Mouse (Mus musculus) CH12.LX (cell line): ENCODE results near the gene Podxl. TPM values are rescaled to one million over a fixed set of nuclear protein-coding genes. Genes with fewer than 3 reads are reported as not detected.

Experiments used
- DNase-seq: peaks from one replicate; pipeline ENCODE4 v3.0.0-alpha.2; 2013; ENCODE audit errors: extremely low read depth
- H3K27ac ChIP-seq: 2 replicates; pipeline ENCODE4 v1.5.1; 2012; ENCODE audit warnings: low read depth, mild to moderate bottlenecking, control low read depth, moderate library complexity; ENCODE audit not compliant: insufficient read depth
- H3K27me3 ChIP-seq: replicated peaks from 2 replicates; pipeline ENCODE3; 2012; ENCODE audit warnings: inconsistent platforms
- H3K36me3 ChIP-seq, 2 experiments: replicated peaks in 1 of 2; 2 replicates each; pipeline versions ENCODE3 to v1.6.1; 2012; ENCODE audit warnings: inconsistent platforms in 1 of 2, low read length in 1 of 2, mild to moderate bottlenecking in 1 of 2, mixed read lengths in 1 of 2, moderate library complexity in 1 of 2; ENCODE audit not compliant: control insufficient read depth in 1 of 2, insufficient read depth in 1 of 2
- H3K4me1 ChIP-seq, 2 experiments: 2 replicates each; pipeline ENCODE4 v1.6.1; 2012; ENCODE audit warnings: inconsistent platforms in 1 of 2, moderate library complexity in 1 of 2; ENCODE audit not compliant: insufficient read depth in 2 of 2, control insufficient read depth in 1 of 2
- H3K4me2 ChIP-seq: 2 replicates; pipeline ENCODE4 v1.6.1; 2012; ENCODE audit warnings: low read depth, mild to moderate bottlenecking, control low read depth; ENCODE audit not compliant: poor library complexity, insufficient read depth, severe bottlenecking
- H3K4me3 ChIP-seq, 3 experiments: fragments of 150-350 bp in 1 of 3; sonication (generic) in 1 of 3; replicated peaks in 1 of 3; 2 replicates each; pipeline versions ENCODE3 to v1.5.1; 2011 to 2012; ENCODE audit warnings: low read depth in 2 of 3, low read length in 2 of 3, mild to moderate bottlenecking in 2 of 3, moderate library complexity in 2 of 3, control low read depth in 1 of 3, improper control_type of control experiment in 1 of 3, inconsistent platforms in 1 of 3, mixed read lengths in 1 of 3; ENCODE audit not compliant: poor library complexity in 1 of 3
- H3K79me2 ChIP-seq: replicated peaks from 2 replicates; pipeline ENCODE4 v1.6.1; 2012; ENCODE audit warnings: mild to moderate bottlenecking, moderate library complexity; ENCODE audit not compliant: control insufficient read depth, poor library complexity, insufficient read depth, severe bottlenecking; ENCODE audit errors: extremely low read depth
- H3K9ac ChIP-seq: 2 replicates; pipeline ENCODE4 v1.6.1; 2012; ENCODE audit warnings: low read depth, mild to moderate bottlenecking, control low read depth, moderate library complexity; ENCODE audit not compliant: insufficient read depth
- H3K9me3 ChIP-seq: replicated peaks from 2 replicates; pipeline ENCODE3; 2012; ENCODE audit warnings: low read length, inconsistent platforms, mixed read lengths
- CHD1 ChIP-seq: IDR thresholded peaks from 2 replicates; pipeline ENCODE4 v1.6.1; 2012; ENCODE audit warnings: low read depth, low read length, improper control_type of control experiment, inconsistent platforms
- CTCF ChIP-seq, 2 experiments: IDR thresholded peaks in 1 of 2; conservative IDR thresholded peaks in 1 of 2; 2 replicates each; pipeline ENCODE4 v1.5.1; 2011 to 2012; ENCODE audit warnings: low read depth in 2 of 2, low read length in 2 of 2, improper control_type of control experiment in 1 of 2, inconsistent platforms in 1 of 2, mild to moderate bottlenecking in 1 of 2, moderate library complexity in 1 of 2
- ELF1 ChIP-seq: IDR thresholded peaks from 2 replicates; pipeline ENCODE4 v1.6.1; 2014; ENCODE audit warnings: low read depth, mild to moderate bottlenecking, inconsistent platforms, low read length, improper control_type of control experiment
- ETS1 ChIP-seq: conservative IDR thresholded peaks from 2 replicates; pipeline ENCODE4 v1.6.1; 2012; ENCODE audit warnings: low read depth, mild to moderate bottlenecking, inconsistent platforms, low read length, improper control_type of control experiment, moderate library complexity
- GABPA ChIP-seq: IDR thresholded peaks from 2 replicates; pipeline ENCODE4 v1.6.1; 2012; ENCODE audit warnings: low read depth, low read length, improper control_type of control experiment, inconsistent platforms; ENCODE audit not compliant: insufficient replicate concordance
- HCFC1 ChIP-seq: IDR thresholded peaks from 2 replicates; pipeline ENCODE4 v1.6.1; 2012; ENCODE audit warnings: low read depth, mild to moderate bottlenecking, inconsistent platforms, low read length, improper control_type of control experiment
- IRF4 ChIP-seq: IDR thresholded peaks from 2 replicates; pipeline ENCODE4 v1.6.1; 2014; ENCODE audit warnings: low read depth, mild to moderate bottlenecking, inconsistent platforms, low read length, improper control_type of control experiment
- JUND ChIP-seq: conservative IDR thresholded peaks from 2 replicates; pipeline ENCODE4 v1.6.1; 2011; ENCODE audit warnings: low read depth, low read length, improper control_type of control experiment
- MAX ChIP-seq: IDR thresholded peaks from 2 replicates; pipeline ENCODE4 v1.6.1; 2011; ENCODE audit warnings: low read length, improper control_type of control experiment
- MAZ ChIP-seq: IDR thresholded peaks from 2 replicates; pipeline ENCODE4 v1.6.1; 2012; ENCODE audit warnings: low read depth, mild to moderate bottlenecking, inconsistent platforms, low read length, improper control_type of control experiment, moderate library complexity
- NRF1 ChIP-seq: IDR thresholded peaks from 2 replicates; pipeline ENCODE4 v1.6.1; 2014; ENCODE audit warnings: low read depth, mild to moderate bottlenecking, inconsistent platforms, low read length, improper control_type of control experiment, moderate library complexity
- PAX5 ChIP-seq: IDR thresholded peaks from 2 replicates; pipeline ENCODE4 v1.6.1; 2012; ENCODE audit warnings: low read length, inconsistent platforms, mixed read lengths
- POLR2AphosphoS2 ChIP-seq: IDR thresholded peaks from 2 replicates; pipeline ENCODE4 v1.6.1; 2011; ENCODE audit warnings: low read depth, low read length, improper control_type of control experiment
- RAD21 ChIP-seq: IDR thresholded peaks from 2 replicates; pipeline ENCODE4 v1.6.1; 2011; ENCODE audit warnings: low read depth, mild to moderate bottlenecking, low read length, improper control_type of control experiment, moderate library complexity
- RCOR1 ChIP-seq: conservative IDR thresholded peaks from 2 replicates; pipeline ENCODE4 v1.6.1; 2012; ENCODE audit warnings: low read depth, mild to moderate bottlenecking, inconsistent platforms, low read length, improper control_type of control experiment
- SIN3A ChIP-seq: IDR thresholded peaks from 2 replicates; pipeline ENCODE4 v1.6.1; 2012; ENCODE audit warnings: low read length, improper control_type of control experiment, inconsistent platforms
- TBP ChIP-seq: conservative IDR thresholded peaks from 2 replicates; pipeline ENCODE4 v1.6.1; 2011; ENCODE audit warnings: low read depth, low read length, improper control_type of control experiment
- USF1 ChIP-seq: IDR thresholded peaks from 2 replicates; pipeline ENCODE4 v1.6.1; 2014; ENCODE audit warnings: low read depth, mild to moderate bottlenecking, inconsistent platforms, low read length, improper control_type of control experiment
- USF2 ChIP-seq: conservative IDR thresholded peaks from 2 replicates; pipeline ENCODE4 v1.6.1; 2011; ENCODE audit warnings: low read depth, low read length, improper control_type of control experiment
- ZKSCAN1 ChIP-seq: IDR thresholded peaks from 2 replicates; pipeline ENCODE4 v1.6.1; 2012; ENCODE audit warnings: low read depth, inconsistent platforms, low read length, improper control_type of control experiment, borderline replicate concordance
- ZMIZ1 ChIP-seq: IDR thresholded peaks from 2 replicates; pipeline ENCODE4 v1.6.1; 2012; ENCODE audit warnings: low read depth, mild to moderate bottlenecking, inconsistent platforms, low read length, improper control_type of control experiment
- ZNF384 ChIP-seq: IDR thresholded peaks from 2 replicates; pipeline ENCODE4 v1.6.1; 2012; ENCODE audit warnings: low read depth, low read length, improper control_type of control experiment, inconsistent platforms
- dilution Hi-C: fragments of 300-500 bp; cut with MboI; formaldehyde crosslinking; loops from 2 replicates; pipeline ENCODE4 v1.14.3; 2020; ENCODE audit warnings: low sequenced_read_pairs; ENCODE audit not compliant: extremely low pct_unique_long_range_greater_than_20kb, extremely low pct_ligation_motif_present
- in situ Hi-C: fragments of 300-500 bp; cut with MboI; formaldehyde crosslinking; loops from 3 replicates; pipeline ENCODE4 v1.14.3; 2019; ENCODE audit warnings: low sequenced_read_pairs, low pct_ligation_motif_present, low pct_unique_long_range_greater_than_20kb, mixed read lengths
- polyA plus RNA-seq: library from polyadenylated mRNA; unstranded; fragments of >175 nt; gene quantifications from 2 replicates; pipeline ENCODE4 v1.2.1, GENCODE M21; 2012; ENCODE audit warnings: low read depth; ENCODE audit not compliant: insufficient read length
- total RNA-seq, 2 experiments: library from RNA; depleted of rRNA; stranded (reverse); fragments of 300-350 nt in 1 of 2; fragments of >200 nt in 1 of 2; gene quantifications; 2 replicates each; pipeline ENCODE4 v1.2.3; 2012 to 2014

Gene Podxl
- total and polyA plus RNA-seq, 3 experiments: not detected

DNA sequence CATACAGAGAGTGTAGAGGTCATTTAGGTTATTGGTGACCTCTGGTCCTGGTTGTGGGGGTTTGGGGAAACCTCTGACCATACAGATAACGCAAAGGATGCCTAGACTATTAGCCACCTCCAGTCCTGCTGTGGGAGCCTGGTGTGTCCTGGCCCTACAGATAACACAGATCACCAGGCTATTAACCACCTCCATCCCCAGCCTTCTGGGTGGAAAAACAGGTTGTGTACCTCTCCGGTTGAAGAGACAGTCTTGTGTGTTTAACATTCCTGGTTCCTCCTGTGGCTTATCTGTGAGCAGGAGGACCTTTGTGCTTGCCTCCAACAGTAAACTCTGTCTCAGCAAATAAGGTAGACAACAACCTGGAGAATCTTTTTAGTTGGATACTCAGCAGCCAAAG lies 27.0 kb upstream of the Podxl start:
- no peaks in the 10 kb centered on the region for H3K4me1 ChIP-seq
- no peaks in the 10 kb centered on the region for H3K79me2 ChIP-seq
- H3K27ac ChIP-seq: no peak overlapping the region
- no peak overlapping the region for H3K4me2 ChIP-seq
- in situ Hi-C loops: no loop called here
- no peak for DNase-seq
- H3K27me3 ChIP-seq: peaks cover 67% of the 10 kb centered on the region
- TF ChIP-seq SIN3A (no peak), GABPA (no peak), ELF1 (no peak), MAZ (no peak), MAX (no peak), PAX5 (no peak)
- H3K36me3 ChIP-seq: no peaks in the 10 kb centered on the region
- dilution Hi-C loops: no loop called here
- no peaks in the 10 kb centered on the region for H3K9me3 ChIP-seq
- H3K9ac ChIP-seq: no peak overlapping the region
- H3K4me3 ChIP-seq: no peak overlapping the region

DNA sequence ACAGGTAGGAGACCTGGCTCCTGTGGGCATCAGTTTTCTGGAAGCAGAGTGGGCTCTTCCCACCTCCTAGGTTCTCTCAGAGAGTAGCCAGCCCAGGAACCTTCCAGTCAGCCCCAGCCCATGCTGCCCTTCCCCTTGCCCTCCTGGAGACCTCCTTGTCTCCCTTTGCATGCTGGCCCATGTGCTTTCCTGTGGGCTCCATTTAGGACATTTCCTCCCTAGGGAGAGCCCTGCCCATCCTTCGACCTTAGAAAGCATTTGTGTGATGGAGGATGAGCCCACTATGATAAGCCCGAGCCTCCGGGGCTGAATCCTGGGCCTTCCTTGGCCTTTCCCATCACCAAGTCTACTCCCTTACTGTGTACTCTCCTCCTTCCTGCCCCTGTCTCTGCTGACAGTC lies 25.5 kb upstream of the Podxl start:
- H3K4me2 ChIP-seq: no peak overlapping the region
- peaks cover 74% of the 10 kb centered on the region for H3K27me3 ChIP-seq
- H3K4me1 ChIP-seq: no peaks in the 10 kb centered on the region
- no peaks in the 10 kb centered on the region for H3K9me3 ChIP-seq
- H3K4me3 ChIP-seq: no peak overlapping the region
- no peaks in the 10 kb centered on the region for H3K79me2 ChIP-seq
- DNase-seq: no peak
- no peaks in the 10 kb centered on the region for H3K36me3 ChIP-seq
- no peak overlapping the region for H3K9ac ChIP-seq
- dilution Hi-C loops: no loop called here
- no peak for TF ChIP-seq CTCF (conservative IDR thresholded peaks at IDR 0.05 in 1 of 2, IDR thresholded peaks at IDR 0.05 in 1 of 2; ENCODE audit: low read depth in 2 of 2, low read length in 2 of 2)
- TF ChIP-seq ZNF384: no peak
- no peak for TF ChIP-seq HCFC1
- no peak for TF ChIP-seq MAZ
- no peak for TF ChIP-seq CHD1
- TF ChIP-seq PAX5: no peak
- TF ChIP-seq TBP: no peak
- TF ChIP-seq SIN3A: no peak
- in situ Hi-C loops: no loop called here
- H3K27ac ChIP-seq: no peak overlapping the region

DNA sequence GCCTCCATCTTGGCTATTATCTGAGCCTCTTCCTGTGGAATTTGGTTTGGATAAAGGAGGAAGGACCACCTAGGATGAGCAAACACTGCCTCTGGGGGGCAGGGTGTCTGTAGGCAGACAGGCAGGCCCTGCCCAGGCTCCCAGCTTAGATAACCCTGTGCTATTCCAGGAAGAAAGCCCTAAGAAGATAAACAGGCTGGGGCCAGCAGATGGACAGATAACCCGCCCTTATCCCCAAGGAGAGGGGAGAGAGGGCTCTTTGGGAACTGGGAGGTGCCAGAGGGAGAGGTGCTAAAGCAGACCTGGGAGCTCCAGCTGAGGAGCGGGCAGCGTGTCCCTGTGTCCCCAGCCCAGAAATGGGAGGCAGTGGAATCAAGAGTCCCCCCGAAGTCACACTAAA lies 23.9 kb upstream of the Podxl start:
- no peaks in the 10 kb centered on the region for H3K36me3 ChIP-seq
- dilution Hi-C loops: no loop called here
- no peak overlapping the region for H3K27ac ChIP-seq
- no peak overlapping the region for H3K4me3 ChIP-seq
- DNase-seq: no peak
- no peak overlapping the region for H3K9ac ChIP-seq
- no peaks in the 10 kb centered on the region for H3K9me3 ChIP-seq
- peaks cover 71% of the 10 kb centered on the region for H3K27me3 ChIP-seq
- in situ Hi-C loops: no loop called here
- H3K79me2 ChIP-seq: no peaks in the 10 kb centered on the region
- H3K4me1 ChIP-seq: no peaks in the 10 kb centered on the region
- no peak overlapping the region for H3K4me2 ChIP-seq
- TF ChIP-seq CTCF (conservative IDR thresholded peaks at IDR 0.05 in 1 of 2, IDR thresholded peaks at IDR 0.05 in 1 of 2; ENCODE audit: low read depth in 2 of 2, low read length in 2 of 2) (no peak), ZMIZ1 (no peak), NRF1 (no peak), ETS1 (no peak), PAX5 (no peak), TBP (no peak), POLR2AphosphoS2 (no peak), USF1 (no peak), RCOR1 (no peak), ZKSCAN1 (no peak), USF2 (no peak), RAD21 (no peak), ZNF384 (no peak), JUND (no peak), IRF4 (no peak)
